Mouse (Mus musculus) neural tube, embryonic 14.5 days (tissue): ENCODE data around the gene Gm3526. TPM values are rescaled to one million over a fixed set of nuclear protein-coding genes. Genes with fewer than 3 reads are reported as not detected.
"Not testable (repeated sequence)": the region's sequence is repeated elsewhere in the genome, so short reads cannot be mapped to it uniquely, and the experiment has no call there.

Experiments used
- ATAC-seq: fragments of 200-750 bp; cut with Nextera tagmentation; 2 replicates; pipeline ENCODE4 v1.8.0; 2017; ENCODE audit warnings: low read depth, mild to moderate bottlenecking, moderate TSS enrichment, moderate library complexity
- H3K27ac ChIP-seq: fragments of 300-500 bp; sonication (generic); 2 replicates; pipeline ENCODE4 v1.5.1; 2014; ENCODE audit warnings: low read depth, mild to moderate bottlenecking, control low read depth, low read length, moderate library complexity, mixed read lengths
- H3K27me3 ChIP-seq: fragments of 300-500 bp; sonication (generic); 2 replicates; pipeline ENCODE4 v1.6.1; 2014; ENCODE audit warnings: low read length; ENCODE audit not compliant: control insufficient read depth, insufficient read depth
- H3K36me3 ChIP-seq: fragments of 300-500 bp; sonication (generic); 2 replicates; pipeline ENCODE4 v1.6.1; 2014; ENCODE audit warnings: low read length, mixed read lengths; ENCODE audit not compliant: control insufficient read depth, insufficient read depth
- H3K4me1 ChIP-seq: fragments of 300-500 bp; sonication (generic); 2 replicates; pipeline ENCODE4 v1.6.1; 2014; ENCODE audit warnings: low read length; ENCODE audit not compliant: control insufficient read depth, insufficient read depth
- H3K4me2 ChIP-seq: fragments of 300-500 bp; sonication (generic); 2 replicates; pipeline ENCODE4 v1.6.1; 2014; ENCODE audit warnings: mild to moderate bottlenecking, low read depth, low read length, control low read depth
- H3K4me3 ChIP-seq: fragments of 300-500 bp; sonication (generic); 2 replicates; pipeline ENCODE4 v1.5.1; 2014; ENCODE audit warnings: low read depth, low read length, control low read depth, mixed read lengths
- H3K9ac ChIP-seq: fragments of 300-500 bp; sonication (generic); replicated peaks from 2 replicates; pipeline ENCODE4 v1.6.1; 2014; ENCODE audit warnings: low read depth, mild to moderate bottlenecking, control low read depth, low read length, mixed read lengths
- H3K9me3 ChIP-seq: fragments of 300-500 bp; sonication (generic); 2 replicates; pipeline ENCODE4 v1.6.1; 2016; ENCODE audit warnings: low read length; ENCODE audit not compliant: control insufficient read depth
- WGBS: fragments of 180-500 bp; shearing (Covaris S2); extraction: QIAGEN DNeasy Blood & Tissue Kit; methylation state at CpG from one replicate; pipeline ENCODE4 v1.1.7; 2014; 5-methylcytosine and 5-hydroxymethylcytosine counted together
- polyA plus RNA-seq: library from polyadenylated mRNA; unstranded; fragments of >200 nt; fragmentation: Nextera tagmentation; extraction: Ambion mirVana; gene quantifications from 2 replicates; pipeline ENCODE4 v1.2.1, GENCODE M21; 2014

The Gm3526 gene
- 0.16 TPM in 1 of 2 replicates, not detected in the other for polyA plus RNA-seq

DNA sequence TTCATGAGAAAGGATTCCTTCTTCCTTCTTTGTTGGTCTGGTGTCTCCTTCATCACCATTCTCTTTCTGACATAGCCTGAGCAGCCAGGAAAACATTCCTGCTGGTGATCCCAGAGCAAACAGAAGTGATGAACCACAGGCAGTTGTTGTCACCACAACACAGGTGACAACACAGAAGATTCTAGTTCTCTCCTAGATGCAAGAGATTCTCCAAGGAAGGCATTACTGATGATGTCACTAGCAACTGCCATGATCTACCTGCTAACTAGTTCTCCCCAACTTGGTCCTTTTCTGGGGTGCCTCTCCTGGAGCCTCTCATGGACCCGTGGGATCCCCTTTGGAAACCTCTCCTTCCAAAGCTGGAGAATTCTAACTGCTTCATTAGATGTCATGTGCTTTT is at the start of gene Gm3526:
Gene Gm3526, minus strand, starts transcription at position 101 of the 400 bp plus-strand sequence.
- H3K9ac ChIP-seq, H3K4me1 ChIP-seq, H3K36me3 ChIP-seq, ATAC-seq, H3K27me3 ChIP-seq, H3K27ac ChIP-seq, H3K4me2 ChIP-seq, H3K4me3 ChIP-seq, H3K9me3 ChIP-seq: not testable (repeated sequence)
- no CpG with 5 or more reads among the region's 1 CpGs for WGBS

Other genes starting within 250 kb of the Gm3526 start
- gene Gm3298, start 244.7 kb downstream of the Gm3526 start, polyA plus RNA-seq: 1.2 TPM in 1 of 2 replicates, not detected in the other
- not detected in 2 replicates for gene 4930555G01Rik, start 210.0 kb downstream of the Gm3526 start, polyA plus RNA-seq
- 13.4 and 14.5 TPM in 2 replicates for gene Gm8281, start 189.5 kb downstream of the Gm3526 start, polyA plus RNA-seq
- not detected in 2 replicates for gene Gm8279, start 129.1 kb downstream of the Gm3526 start, polyA plus RNA-seq
- gene Gm3317, start 96.0 kb downstream of the Gm3526 start, polyA plus RNA-seq: not detected in 2 replicates
- gene Gm8271, start 74.8 kb downstream of the Gm3526 start, polyA plus RNA-seq: not detected in 2 replicates
- not detected in 2 replicates for gene Gm3542, start 74.3 kb upstream of the Gm3526 start, polyA plus RNA-seq
- gene Gm3500, start 128.5 kb upstream of the Gm3526 start, polyA plus RNA-seq: 0.90 and 1.8 TPM in 2 replicates
- 3.4 and 4.2 TPM in 2 replicates for gene Gm3194, start 194.9 kb upstream of the Gm3526 start, polyA plus RNA-seq
- not detected in 2 replicates for gene Gm8246, start 217.2 kb upstream of the Gm3526 start, polyA plus RNA-seq
- gene Gm3187, start 223.6 kb upstream of the Gm3526 start, polyA plus RNA-seq: 0.20 TPM in 1 of 2 replicates, not detected in the other
- 15.4 and 22.2 TPM in 2 replicates for gene Gm3488, start 241.1 kb upstream of the Gm3526 start, polyA plus RNA-seq